ENCODE assay signal across 8 mouse cellular contexts in genomic region chr19:44407341-44408222, GRCm38 (mm10). TPM values are rescaled to one million over a fixed set of nuclear protein-coding genes. Genes with fewer than 3 reads are reported as not detected.
A peak's percentile ranks its signal among the peaks of the same experiment; 100 is the strongest.
DNase-seq lines count a peak whose midpoint lies in the region; ATAC-seq and TF ChIP-seq lines count a peak whose summit lies in the region.

Gene Scd1, minus strand, starts transcription at chr19:44407879.

- peak; percentile 94 for ATAC-seq in embryonic facial prominence, embryonic 11.5 days (replicated peaks; ENCODE audit: insufficient number of reproducible peaks, low FRiP score, low TSS enrichment, low read depth)
- ATAC-seq in granulocyte monocyte progenitor cell, adult 5-6 weeks (replicated peaks; ENCODE audit: poor library complexity, severe bottlenecking): peak; percentile 37; the same call in 1 of the 2 replicates
- peak; percentile 96 for ATAC-seq in midbrain, embryonic 13.5 days

- TF ChIP-seq POLR2A in spleen, adult 2 months (IDR thresholded peaks at IDR 0.05; ENCODE audit: low read depth, low read length): peak; percentile 26; the same call in 1 of the 2 replicates

- peak within 1 kb of the TSS; percentile 87 for H3K4me2 ChIP-seq in embryonic facial prominence, embryonic 11.5 days (ENCODE audit: low read depth, low read length)
- peak within 1 kb of the TSS; percentile 93 for H3K4me2 ChIP-seq in midbrain, embryonic 13.5 days (replicated peaks)

- H3K27me3 ChIP-seq in embryonic facial prominence, embryonic 11.5 days (ENCODE audit: control insufficient read depth, insufficient read depth, low read length): no peaks in the 10 kb centered on the region
- H3K27me3 ChIP-seq in midbrain, embryonic 13.5 days: peaks cover 9% of the 10 kb centered on the region; the same call in 1 of the 2 replicates
- H3K27me3 ChIP-seq in spleen, adult 2 months (ENCODE audit: control insufficient read depth, insufficient read depth, low read length): no peaks in the 10 kb centered on the region

- no peaks in the 10 kb centered on the region for H3K4me1 ChIP-seq in embryonic facial prominence, embryonic 11.5 days (ENCODE audit: control insufficient read depth, insufficient read depth, low read length)
- H3K4me1 ChIP-seq in midbrain, embryonic 13.5 days (replicated peaks): peaks cover 28% of the 10 kb centered on the region
- H3K4me1 ChIP-seq in spleen, adult 2 months (ENCODE audit: control insufficient read depth, insufficient read depth, insufficient read length): peaks cover 3% of the 10 kb centered on the region; the same call in 1 of the 2 replicates

- under 1% methylated on average over 34 of the region's 35 CpGs for WGBS in embryonic facial prominence, embryonic 11.5 days
- WGBS in midbrain, embryonic 13.5 days: under 1% methylated on average over 35 of the region's 35 CpGs
- 1% methylated on average over 32 of the region's 35 CpGs for WGBS in spleen, adult 2 months

- peak within 1 kb of the TSS; percentile 56 for H3K4me3 ChIP-seq in embryonic facial prominence, embryonic 11.5 days (ENCODE audit: low read depth, low read length)
- H3K4me3 ChIP-seq in midbrain, embryonic 13.5 days (replicated peaks): peak within 1 kb of the TSS; percentile 56
- peak within 1 kb of the TSS; percentile 65 for H3K4me3 ChIP-seq in spleen, adult 2 months (ENCODE audit: extremely low read depth, insufficient read depth, insufficient read length)

- H3K36me3 ChIP-seq in embryonic facial prominence, embryonic 11.5 days (replicated peaks; ENCODE audit: control insufficient read depth, insufficient read depth, low read depth, low read length): no peaks in the 10 kb centered on the region
- peaks cover 6% of the 10 kb centered on the region for H3K36me3 ChIP-seq in midbrain, embryonic 13.5 days
- peaks cover 24% of the 10 kb centered on the region for H3K36me3 ChIP-seq in spleen, adult 2 months (ENCODE audit: control insufficient read depth, insufficient read depth, low read length)

- TF ChIP-seq CTCF in spleen, adult 2 months (IDR thresholded peaks at IDR 0.05; ENCODE audit: extremely low read depth, insufficient read depth, insufficient read length, insufficient replicate concordance): no peak

- H3K9ac ChIP-seq in embryonic facial prominence, embryonic 11.5 days (replicated peaks; ENCODE audit: low read length): peak within 1 kb of the TSS; percentile 60
- peak within 1 kb of the TSS; percentile 69 for H3K9ac ChIP-seq in midbrain, embryonic 13.5 days (replicated peaks)

- peak; percentile 56 to 69 for DNase-seq in urinary bladder, adult 18-20 months (ENCODE audit: low spot score in 2 of 2)
- DNase-seq in urinary bladder, postnatal 10 days (ENCODE audit: low spot score): no peak
- peak; percentile 89 for DNase-seq in embryonic facial prominence, embryonic 11.5 days (ENCODE audit: low spot score)
- DNase-seq in kidney, adult 11 months: peak; percentile 67
- peak; percentile 68 for DNase-seq in left cerebral cortex, postnatal 4 days
- DNase-seq in spleen, adult 2 months (ENCODE audit: low read depth in 1 of 2, low spot score in 2 of 2): peak in 1 of 2 experiments; percentile 73

- peak within 1 kb of the TSS; percentile 72 for H3K27ac ChIP-seq in embryonic facial prominence, embryonic 11.5 days (replicated peaks; ENCODE audit: low read depth, low read length)
- peak within 1 kb of the TSS; percentile 74 for H3K27ac ChIP-seq in midbrain, embryonic 13.5 days
- peak within 1 kb of the TSS; percentile 94 for H3K27ac ChIP-seq in spleen, adult 2 months (ENCODE audit: insufficient read depth, low read length)

- intact Hi-C loops in left cerebral cortex, postnatal 4 days (cut with DNase I): loop anchor here (10.0 kb wide), 1 partner anchor 93 kb away; no protein-coding TSS in a partner anchor

- no peaks in the 10 kb centered on the region for H3K9me3 ChIP-seq in embryonic facial prominence, embryonic 11.5 days (replicated peaks; ENCODE audit: control insufficient read depth, low read length)
- no peaks in the 10 kb centered on the region for H3K9me3 ChIP-seq in midbrain, embryonic 13.5 days

RNA-seq across cellular contexts. Expression of gene Scd1, which starts in this region (rescaled TPM):
- polyA plus RNA-seq in embryonic facial prominence, embryonic 11.5 days (2014; fragmentation: Nextera tagmentation; extraction: Ambion mirVana): 12.9 and 14.2 TPM in 2 replicates
- 0.41 TPM in 1 of 2 replicates, not detected in the other for total RNA-seq in granulocyte monocyte progenitor cell, adult 5-6 weeks (2014; fragmentation: Nextera tagmentation)
- total RNA-seq in granulocyte monocyte progenitor cell, adult 5-6 weeks (2017): not detected in 2 replicates
- 100 to 1,000 TPM in 1 of 2 experiments, 10 to 100 TPM in 1; 89.1 to 102 TPM for total RNA-seq in left cerebral cortex, postnatal 4 days (2021)
- 3.5 and 5.0 TPM in 2 replicates for polyA plus RNA-seq in midbrain, embryonic 13.5 days (2015; fragmentation: Nextera tagmentation; extraction: Ambion mirVana)
- polyA plus RNA-seq in spleen, adult 2 months (2012; rRNA removed): 251 and 307 TPM in 2 replicates

Comparison
In these comparisons a context has a peak if more than half of its experiments do, and no peak if none do; other contexts are left out.
1. RNA of gene Scd1 (total RNA-seq): 89.1 to 102 TPM in left cerebral cortex, postnatal 4 days; 0.41 TPM in granulocyte monocyte progenitor cell, adult 5-6 weeks; every median in the first group is over 10 times any median in the second.
2. RNA of gene Scd1 (polyA plus RNA-seq): 251 to 307 TPM in spleen, adult 2 months; 12.9 to 14.2 TPM in embryonic facial prominence, embryonic 11.5 days and 3.5 to 5.0 TPM in midbrain, embryonic 13.5 days; every median in the first group is over 10 times any median in the second.
3. Peak in ATAC-seq in granulocyte monocyte progenitor cell, adult 5-6 weeks; RNA of the gene not detected or under 1 TPM.
4. ATAC-seq: peak in every context shown above with its lines; median percentile 96 in midbrain, embryonic 13.5 days; 94 in embryonic facial prominence, embryonic 11.5 days; 37 in granulocyte monocyte progenitor cell, adult 5-6 weeks.
5. Peak in every context shown above with its lines, with median percentiles within 50 percentile points of each other: H3K27ac ChIP-seq and H3K4me3 ChIP-seq.